8 mouse cellular contexts compared by ENCODE assay signal in genomic region chr15:102510110-102510509, GRCm38 (mm10). TPM values are rescaled to one million over a fixed set of nuclear protein-coding genes. Genes with fewer than 3 reads are reported as not detected.
DNase-seq lines count a peak whose midpoint lies in the region; ATAC-seq and TF ChIP-seq lines count a peak whose summit lies in the region.

No protein-coding gene starts in this region.

- H3K27ac ChIP-seq in heart, embryonic 13.5 days (replicated peaks): peak overlapping the region; percentile 79
- 0 out of 2 replicates have a peak overlapping the region, but pooled peaks have one; percentile 31 for H3K27ac ChIP-seq in ES-Bruce4 (ENCODE audit: insufficient read depth, low read length)
- H3K27ac ChIP-seq in embryonic facial prominence, embryonic 11.5 days (replicated peaks; ENCODE audit: low read depth, low read length): peak overlapping the region; percentile 67; the same call in 1 of the 2 replicates
- H3K27ac ChIP-seq in neural tube, embryonic 13.5 days (replicated peaks): peak overlapping the region; percentile 91

- no peak for ATAC-seq in heart, embryonic 13.5 days (ENCODE audit: extremely low read depth, insufficient number of reproducible peaks, low FRiP score, low TSS enrichment)
- peak; percentile 57 for ATAC-seq in embryonic facial prominence, embryonic 11.5 days (replicated peaks; ENCODE audit: insufficient number of reproducible peaks, low FRiP score, low TSS enrichment, low read depth)
- ATAC-seq in neural tube, embryonic 13.5 days (ENCODE audit: low read depth): peak; percentile 78

- intact Hi-C loops in left cerebral cortex, postnatal 10 days (cut with DNase I): no loop called here

- WGBS in heart, embryonic 13.5 days: 5% methylated on average over 9 of the region's 9 CpGs
- WGBS in embryonic facial prominence, embryonic 11.5 days: 6% methylated on average over 9 of the region's 9 CpGs
- 7% methylated on average over 9 of the region's 9 CpGs for WGBS in neural tube, embryonic 13.5 days

- TF ChIP-seq EP300 in ES-Bruce4 (IDR thresholded peaks at IDR 0.05; ENCODE audit: insufficient read depth, low read depth, low read length): no peak

- no peak for TF ChIP-seq POLR2A in ES-Bruce4 (IDR thresholded peaks at IDR 0.05; ENCODE audit: insufficient read depth, low read length)

- H3K9me3 ChIP-seq in heart, embryonic 13.5 days: no peaks in the 10 kb centered on the region
- no peaks in the 10 kb centered on the region for H3K9me3 ChIP-seq in ES-Bruce4 (replicated peaks; ENCODE audit: control insufficient read depth, insufficient read depth, low read length, poor library complexity, severe bottlenecking)
- no peaks in the 10 kb centered on the region for H3K9me3 ChIP-seq in embryonic facial prominence, embryonic 11.5 days (replicated peaks; ENCODE audit: control insufficient read depth, low read length)
- H3K9me3 ChIP-seq in neural tube, embryonic 13.5 days: no peaks in the 10 kb centered on the region

- peaks cover 9% of the 10 kb centered on the region for H3K36me3 ChIP-seq in heart, embryonic 13.5 days
- H3K36me3 ChIP-seq in ES-Bruce4 (ENCODE audit: control insufficient read depth, insufficient read depth, low read length, poor library complexity, severe bottlenecking): no peaks in the 10 kb centered on the region; the same call in 1 of the 2 replicates
- H3K36me3 ChIP-seq in embryonic facial prominence, embryonic 11.5 days (replicated peaks; ENCODE audit: control insufficient read depth, insufficient read depth, low read depth, low read length): no peaks in the 10 kb centered on the region
- peaks cover 32% of the 10 kb centered on the region for H3K36me3 ChIP-seq in neural tube, embryonic 13.5 days

- DNase-seq in heart, adult 8-10 months (ENCODE audit: low spot score): no peak
- DNase-seq in embryonic facial prominence, embryonic 11.5 days (ENCODE audit: low spot score): peak; percentile 26
- peak; percentile 38 for DNase-seq in kidney, postnatal 14 days
- no peak for DNase-seq in left cerebral cortex, postnatal 10 days (ENCODE audit: extremely low spot score in 1 of 2, low spot score in 2 of 2)
- DNase-seq in gastrocnemius, postnatal 25 days: no peak

- H3K9ac ChIP-seq in heart, embryonic 13.5 days: peak overlapping the region; percentile 82
- H3K9ac ChIP-seq in ES-Bruce4 (ENCODE audit: low read depth, poor library complexity, severe bottlenecking): peak overlapping the region; percentile 50
- H3K9ac ChIP-seq in embryonic facial prominence, embryonic 11.5 days (replicated peaks; ENCODE audit: low read length): peak overlapping the region; percentile 68
- H3K9ac ChIP-seq in neural tube, embryonic 13.5 days: peak overlapping the region; percentile 77

- TF ChIP-seq CTCF in ES-Bruce4 (IDR thresholded peaks at IDR 0.05; ENCODE audit: low read depth, low read length): no peak

- no peaks in the 10 kb centered on the region for H3K27me3 ChIP-seq in heart, embryonic 13.5 days (replicated peaks)
- H3K27me3 ChIP-seq in ES-Bruce4 (ENCODE audit: control insufficient read depth, insufficient read depth, low read length, poor library complexity, severe bottlenecking): no peaks in the 10 kb centered on the region
- no peaks in the 10 kb centered on the region for H3K27me3 ChIP-seq in embryonic facial prominence, embryonic 11.5 days (ENCODE audit: control insufficient read depth, insufficient read depth, low read length)
- no peaks in the 10 kb centered on the region for H3K27me3 ChIP-seq in neural tube, embryonic 13.5 days

- peaks cover 47% of the 10 kb centered on the region for H3K4me1 ChIP-seq in heart, embryonic 13.5 days
- H3K4me1 ChIP-seq in ES-Bruce4 (ENCODE audit: control insufficient read depth, insufficient read depth, low read length): peaks cover 5% of the 10 kb centered on the region
- H3K4me1 ChIP-seq in embryonic facial prominence, embryonic 11.5 days (ENCODE audit: control insufficient read depth, insufficient read depth, low read length): peaks cover 8% of the 10 kb centered on the region
- H3K4me1 ChIP-seq in neural tube, embryonic 13.5 days (replicated peaks): peaks cover 62% of the 10 kb centered on the region

- peak overlapping the region; percentile 79 for H3K4me2 ChIP-seq in heart, embryonic 13.5 days
- peak overlapping the region; percentile 81 for H3K4me2 ChIP-seq in embryonic facial prominence, embryonic 11.5 days (ENCODE audit: low read depth, low read length)
- H3K4me2 ChIP-seq in neural tube, embryonic 13.5 days: peak overlapping the region; percentile 75

- H3K4me3 ChIP-seq in heart, embryonic 13.5 days: peak overlapping the region; percentile 62
- peak overlapping the region; percentile 76 for H3K4me3 ChIP-seq in ES-Bruce4 (ENCODE audit: low read depth, low read length)
- peak overlapping the region; percentile 57 for H3K4me3 ChIP-seq in embryonic facial prominence, embryonic 11.5 days (ENCODE audit: low read depth, low read length)
- peak overlapping the region; percentile 53 for H3K4me3 ChIP-seq in neural tube, embryonic 13.5 days

RNA-seq across cellular contexts. Expression of gene Gm10337, which starts 6.6 kb away (rescaled TPM):
- polyA plus RNA-seq in heart, embryonic 13.5 days (2015; fragmentation: Nextera tagmentation; extraction: Ambion mirVana): 4.2 TPM in 1 of 2 replicates, not detected in the other
- total RNA-seq in heart, adult 8-10 months (2022): not detected
- polyA plus RNA-seq in ES-Bruce4 (2011; ENCODE audit: insufficient read depth, insufficient read length, low read depth, missing spikeins): not detected in 2 replicates
- 3.4 TPM in 1 of 2 replicates, not detected in the other for polyA plus RNA-seq in embryonic facial prominence, embryonic 11.5 days (2014; fragmentation: Nextera tagmentation; extraction: Ambion mirVana)
- 8.7 and 16.2 TPM in 2 replicates for polyA plus RNA-seq in neural tube, embryonic 13.5 days (2015; fragmentation: Nextera tagmentation; extraction: Ambion mirVana)
- total RNA-seq in left cerebral cortex, postnatal 10 days (2021): not detected
- total RNA-seq in gastrocnemius, postnatal 25 days (2021): 1 to 10 TPM in 1 of 2 experiments, not detected in 1; 3.8 TPM

RNA-seq across cellular contexts. Expression of gene Map3k12, which starts 6.8 kb away (rescaled TPM):
- 10.8 and 11.6 TPM in 2 replicates for polyA plus RNA-seq in heart, embryonic 13.5 days (2015; fragmentation: Nextera tagmentation; extraction: Ambion mirVana)
- total RNA-seq in heart, adult 8-10 months (2022): 1 to 10 TPM; 1.7 to 2.8 (median 2.3) TPM
- 11.1 and 14.0 TPM in 2 replicates for polyA plus RNA-seq in ES-Bruce4 (2011; ENCODE audit: insufficient read depth, insufficient read length, low read depth, missing spikeins)
- 13.4 and 15.4 TPM in 2 replicates for polyA plus RNA-seq in embryonic facial prominence, embryonic 11.5 days (2014; fragmentation: Nextera tagmentation; extraction: Ambion mirVana)
- polyA plus RNA-seq in neural tube, embryonic 13.5 days (2015; fragmentation: Nextera tagmentation; extraction: Ambion mirVana): 45.8 and 50.6 TPM in 2 replicates
- 10 to 100 TPM; 93.0 to 95.6 TPM for total RNA-seq in left cerebral cortex, postnatal 10 days (2021)
- 1 to 10 TPM; 1.7 to 1.8 TPM for total RNA-seq in gastrocnemius, postnatal 25 days (2021)

RNA-seq across cellular contexts. Expression of gene Tarbp2, which starts 7.9 kb away (rescaled TPM):
- 94.6 and 103 TPM in 2 replicates for polyA plus RNA-seq in heart, embryonic 13.5 days (2015; fragmentation: Nextera tagmentation; extraction: Ambion mirVana)
- total RNA-seq in heart, adult 8-10 months (2022): 10 to 100 TPM; 38.8 to 50.0 (median 44.7) TPM
- polyA plus RNA-seq in ES-Bruce4 (2011; ENCODE audit: insufficient read depth, insufficient read length, low read depth, missing spikeins): 45.3 and 47.5 TPM in 2 replicates
- polyA plus RNA-seq in embryonic facial prominence, embryonic 11.5 days (2014; fragmentation: Nextera tagmentation; extraction: Ambion mirVana): 92.0 and 92.7 TPM in 2 replicates
- polyA plus RNA-seq in neural tube, embryonic 13.5 days (2015; fragmentation: Nextera tagmentation; extraction: Ambion mirVana): 82.6 and 88.0 TPM in 2 replicates
- 10 to 100 TPM; 40.8 to 42.5 TPM for total RNA-seq in left cerebral cortex, postnatal 10 days (2021)
- total RNA-seq in gastrocnemius, postnatal 25 days (2021): 10 to 100 TPM; 31.9 to 34.6 TPM

RNA-seq across cellular contexts. Expression of gene Npff, which starts 14.6 kb away (rescaled TPM):
- polyA plus RNA-seq in heart, embryonic 13.5 days (2015; fragmentation: Nextera tagmentation; extraction: Ambion mirVana): 1.0 and 2.3 TPM in 2 replicates
- total RNA-seq in heart, adult 8-10 months (2022): 1 to 10 TPM in 3 of 4 experiments, under 1 TPM in 1; 0.65 to 2.2 (median 1.9) TPM
- polyA plus RNA-seq in ES-Bruce4 (2011; ENCODE audit: insufficient read depth, insufficient read length, low read depth, missing spikeins): 0.68 and 1.0 TPM in 2 replicates
- polyA plus RNA-seq in embryonic facial prominence, embryonic 11.5 days (2014; fragmentation: Nextera tagmentation; extraction: Ambion mirVana): 0.52 and 0.66 TPM in 2 replicates
- 7.3 and 13.3 TPM in 2 replicates for polyA plus RNA-seq in neural tube, embryonic 13.5 days (2015; fragmentation: Nextera tagmentation; extraction: Ambion mirVana)
- total RNA-seq in left cerebral cortex, postnatal 10 days (2021): 1 to 10 TPM; 3.4 to 4.2 TPM
- 1 to 10 TPM; 1.3 to 1.8 TPM for total RNA-seq in gastrocnemius, postnatal 25 days (2021)

RNA-seq across cellular contexts. Expression of gene Pcbp2, which starts 39.8 kb away (rescaled TPM):
- 141 and 142 TPM in 2 replicates for polyA plus RNA-seq in heart, embryonic 13.5 days (2015; fragmentation: Nextera tagmentation; extraction: Ambion mirVana)
- 100 to 1,000 TPM; 452 to 509 (median 465) TPM for total RNA-seq in heart, adult 8-10 months (2022)
- polyA plus RNA-seq in ES-Bruce4 (2011; ENCODE audit: insufficient read depth, insufficient read length, low read depth, missing spikeins): 1,129 and 1,194 TPM in 2 replicates
- 288 and 290 TPM in 2 replicates for polyA plus RNA-seq in embryonic facial prominence, embryonic 11.5 days (2014; fragmentation: Nextera tagmentation; extraction: Ambion mirVana)
- 137 and 142 TPM in 2 replicates for polyA plus RNA-seq in neural tube, embryonic 13.5 days (2015; fragmentation: Nextera tagmentation; extraction: Ambion mirVana)
- 100 to 1,000 TPM; 457 to 465 TPM for total RNA-seq in left cerebral cortex, postnatal 10 days (2021)
- total RNA-seq in gastrocnemius, postnatal 25 days (2021): 100 to 1,000 TPM; 409 to 410 TPM

Comparison
In these comparisons a context has a peak if more than half of its experiments do, and no peak if none do; other contexts are left out.
1. H3K27ac ChIP-seq: peak in every context shown above with its lines; median percentile 91 in neural tube, embryonic 13.5 days; 79 in heart, embryonic 13.5 days; 67 in embryonic facial prominence, embryonic 11.5 days; 31 in ES-Bruce4.
2. DNase-seq: peak in embryonic facial prominence, embryonic 11.5 days (single experiment) and kidney, postnatal 14 days (single experiment); none in heart, adult 8-10 months (single experiment), left cerebral cortex, postnatal 10 days (0 of 2) and gastrocnemius, postnatal 25 days (single experiment).
3. Peak in every context shown above with its lines, with median percentiles within 50 percentile points of each other: H3K4me2 ChIP-seq, H3K4me3 ChIP-seq and H3K9ac ChIP-seq.